Mouse (Mus musculus) intestine, embryonic 14.5 days (tissue): ENCODE results near the gene Appl2. TPM values are rescaled to one million over a fixed set of nuclear protein-coding genes. Genes with fewer than 3 reads are reported as not detected.

Source experiments
- ATAC-seq: fragments of 200-750 bp; cut with Nextera tagmentation; replicated peaks from 2 replicates; pipeline ENCODE4 v1.8.0; 2017; ENCODE audit warnings: low read depth, moderate number of reproducible peaks, moderate TSS enrichment, moderate library complexity; ENCODE audit not compliant: low FRiP score, low TSS enrichment
- DNase-seq: peaks from one replicate; pipeline ENCODE4 v3.0.0-alpha.2; 2018; ENCODE audit warnings: low spot score
- H3K27ac ChIP-seq: fragments of 300-500 bp; sonication (generic); 2 replicates; pipeline ENCODE4 v1.5.1; 2014; ENCODE audit warnings: low read depth, mild to moderate bottlenecking, control low read depth
- H3K27me3 ChIP-seq: fragments of 300-500 bp; sonication (generic); replicated peaks from 2 replicates; pipeline ENCODE4 v1.6.1; 2014; ENCODE audit warnings: low read length, control low read depth; ENCODE audit not compliant: control insufficient read depth, insufficient read depth
- H3K36me3 ChIP-seq: fragments of 300-500 bp; sonication (generic); 2 replicates; pipeline ENCODE4 v1.6.1; 2014; ENCODE audit warnings: low read length, control low read depth; ENCODE audit not compliant: control insufficient read depth, insufficient read depth
- H3K4me1 ChIP-seq: fragments of 300-500 bp; sonication (generic); replicated peaks from 2 replicates; pipeline ENCODE4 v1.6.1; 2014; ENCODE audit warnings: low read length, control low read depth, mixed read lengths; ENCODE audit not compliant: control insufficient read depth, insufficient read depth
- H3K4me2 ChIP-seq: fragments of 300-500 bp; sonication (generic); 2 replicates; pipeline ENCODE4 v1.6.1; 2014; ENCODE audit warnings: low read length
- H3K4me3 ChIP-seq: fragments of 300-500 bp; sonication (generic); 2 replicates; pipeline ENCODE4 v1.5.1; 2014; ENCODE audit warnings: low read depth, low read length, control low read depth, mixed read lengths
- H3K9ac ChIP-seq: fragments of 300-500 bp; sonication (generic); 2 replicates; pipeline ENCODE4 v1.6.1; 2014; ENCODE audit warnings: mild to moderate bottlenecking, low read length
- H3K9me3 ChIP-seq: fragments of 300-500 bp; sonication (generic); 2 replicates; pipeline ENCODE4 v1.6.1; 2016; ENCODE audit warnings: low read length, control low read depth; ENCODE audit not compliant: control insufficient read depth
- WGBS: fragments of 180-500 bp; shearing (Covaris S2); extraction: QIAGEN DNeasy Blood & Tissue Kit; methylation state at CpG from one replicate; pipeline ENCODE4 v1.1.7; 2014; 5-methylcytosine and 5-hydroxymethylcytosine counted together
- polyA plus RNA-seq: library from polyadenylated mRNA; unstranded; fragments of >200 nt; fragmentation: Nextera tagmentation; extraction: Ambion mirVana; gene quantifications from 2 replicates; pipeline ENCODE4 v1.2.1, GENCODE M21; 2014

Gene Appl2
- 37.7 and 44.4 TPM in 2 replicates for polyA plus RNA-seq

DNA sequence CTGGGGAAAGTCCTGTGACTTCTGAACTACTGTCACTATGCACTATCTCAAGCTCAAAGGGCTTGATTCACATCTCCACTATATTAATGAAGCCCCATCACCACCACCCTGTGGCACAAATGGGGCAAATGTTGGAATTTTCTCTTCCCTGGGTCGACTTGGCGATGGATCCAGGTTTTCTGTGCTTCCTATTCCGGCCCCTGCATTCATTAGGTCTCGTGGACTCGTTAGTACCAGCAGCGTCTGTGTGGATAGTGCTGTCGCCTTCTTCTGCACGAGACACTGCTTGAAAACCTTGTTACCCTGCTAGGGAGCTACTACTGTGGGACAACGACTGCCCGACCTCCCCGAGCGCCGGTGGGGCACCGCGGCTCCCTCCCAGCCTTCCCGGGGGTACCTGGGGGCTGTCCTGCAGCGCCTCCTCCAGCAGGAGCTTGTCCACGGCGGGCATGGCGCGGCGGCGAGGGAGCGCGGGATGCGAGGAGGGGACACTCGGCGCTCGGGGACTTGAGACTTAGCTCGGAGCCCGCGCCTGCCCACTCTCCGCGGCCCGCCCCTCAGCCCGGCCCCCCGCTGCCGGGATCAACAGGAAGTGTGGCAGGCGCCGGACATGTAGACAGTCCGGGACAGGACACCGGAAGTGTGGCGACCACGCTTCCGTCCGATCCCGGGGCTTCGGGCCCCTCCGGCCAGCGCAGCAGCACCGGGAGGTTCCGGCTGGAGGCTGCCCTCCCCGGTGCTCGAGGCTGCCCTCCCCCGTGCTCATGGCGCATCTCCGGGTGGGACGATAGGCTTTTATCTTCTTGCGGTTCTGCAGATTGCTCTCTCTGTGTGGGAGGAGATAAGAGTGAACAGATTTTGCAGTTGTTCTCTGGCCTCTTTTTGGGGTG lies at the start of gene Appl2:
Appl2 (minus strand) TSS at position 608 of the 890 bp plus-strand sequence.
- peaks cover 18% of the 10 kb centered on the region for H3K4me1 ChIP-seq
- ATAC-seq, result peak; percentile 94
- under 1% methylated on average over 53 of the region's 59 CpGs for WGBS
- no peaks in the 10 kb centered on the region for H3K27me3 ChIP-seq
- H3K27ac ChIP-seq, result peak within 1 kb of the TSS; percentile 71
- peak within 1 kb of the TSS; percentile 75 for H3K9ac ChIP-seq
- DNase-seq, result peak; percentile 89
- H3K36me3 ChIP-seq, result no peaks in the 10 kb centered on the region
- H3K9me3 ChIP-seq, result no peaks in the 10 kb centered on the region
- H3K4me2 ChIP-seq, result peak within 1 kb of the TSS; percentile 77
- H3K4me3 ChIP-seq, result peak within 1 kb of the TSS; percentile 76

DNA sequence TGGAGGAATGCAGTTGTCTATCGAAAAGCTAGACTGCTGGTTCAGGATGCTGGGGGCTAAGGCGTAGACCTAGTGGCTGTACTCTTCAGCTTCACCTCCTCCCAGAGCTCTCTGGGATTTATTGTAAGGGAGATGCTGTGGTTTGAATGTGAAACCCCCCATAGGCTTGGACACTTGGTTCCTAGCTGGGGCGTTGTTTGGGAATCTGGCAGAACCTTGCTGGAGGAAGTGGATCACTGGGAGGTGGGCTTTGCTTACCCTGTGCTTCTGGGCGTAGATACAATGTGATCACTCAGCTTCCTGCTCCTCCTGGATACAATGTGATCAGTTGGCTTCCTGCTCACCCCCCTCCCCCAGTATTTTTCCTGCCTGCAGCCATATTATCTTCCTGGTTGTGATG lies 47.7 kb upstream of the Appl2 start:
- Histone ChIP-seq H3K9ac (no peak overlapping the region), H3K4me1 (0 out of 2 replicates have a peak, but pooled peaks cover 4% of the 10 kb centered on the region), H3K4me2 (no peak overlapping the region), H3K9me3 (no peaks in the 10 kb centered on the region), H3K27me3 (no peaks in the 10 kb centered on the region), H3K36me3 (no peaks in the 10 kb centered on the region), H3K27ac (no peak overlapping the region), H3K4me3 (no peak overlapping the region)
- ATAC-seq, result no peak
- 81% methylated on average over 4 of the region's 4 CpGs for WGBS
- DNase-seq, result no peak

DNA sequence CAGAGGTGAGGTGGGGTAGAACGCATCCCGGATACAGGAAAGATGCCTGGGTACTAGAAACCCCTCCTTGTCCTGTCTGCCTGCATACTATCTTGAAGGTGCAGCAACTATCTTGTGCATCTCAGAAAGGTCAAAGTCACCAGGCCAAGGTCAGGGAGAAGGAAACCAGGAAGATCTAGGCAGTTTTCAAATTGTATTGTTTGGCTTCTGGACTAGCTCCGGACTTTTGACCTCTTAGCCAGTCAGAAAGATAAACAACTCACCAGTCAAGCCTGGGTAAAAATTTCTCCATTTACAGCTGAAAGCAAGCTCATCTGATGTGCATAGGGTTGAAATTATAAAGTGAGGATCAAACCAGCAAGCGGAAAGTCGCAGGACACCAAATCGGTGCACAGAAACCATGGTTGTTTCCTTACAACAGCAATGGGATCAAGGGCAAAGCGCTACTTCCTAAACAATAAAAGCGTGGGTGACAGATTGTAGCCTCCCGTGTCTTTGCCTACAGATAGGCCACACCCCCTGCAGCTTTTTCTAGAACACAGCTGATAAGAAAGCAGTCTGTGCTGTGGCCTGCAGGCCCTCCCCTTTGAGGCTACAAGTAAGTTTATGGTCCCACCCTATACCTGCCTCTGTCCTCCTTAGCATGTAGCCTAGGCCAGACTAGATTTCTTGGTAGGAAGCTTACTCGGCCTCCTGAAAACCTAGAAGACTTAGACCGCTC lies 43.8 kb upstream of the Appl2 start:
- ATAC-seq, result peak; percentile 66; the same call in 1 of the 2 replicates
- no peak overlapping the region for H3K4me2 ChIP-seq
- H3K4me3 ChIP-seq, result no peak overlapping the region
- no peaks in the 10 kb centered on the region for H3K27me3 ChIP-seq
- no peak overlapping the region for H3K9ac ChIP-seq
- DNase-seq, result no peak
- H3K4me1 ChIP-seq, result 0 out of 2 replicates have a peak, but pooled peaks cover 4% of the 10 kb centered on the region
- H3K9me3 ChIP-seq, result no peaks in the 10 kb centered on the region
- H3K27ac ChIP-seq, result no peak overlapping the region
- 62% methylated on average over 11 of the region's 11 CpGs for WGBS
- H3K36me3 ChIP-seq, result no peaks in the 10 kb centered on the region

DNA sequence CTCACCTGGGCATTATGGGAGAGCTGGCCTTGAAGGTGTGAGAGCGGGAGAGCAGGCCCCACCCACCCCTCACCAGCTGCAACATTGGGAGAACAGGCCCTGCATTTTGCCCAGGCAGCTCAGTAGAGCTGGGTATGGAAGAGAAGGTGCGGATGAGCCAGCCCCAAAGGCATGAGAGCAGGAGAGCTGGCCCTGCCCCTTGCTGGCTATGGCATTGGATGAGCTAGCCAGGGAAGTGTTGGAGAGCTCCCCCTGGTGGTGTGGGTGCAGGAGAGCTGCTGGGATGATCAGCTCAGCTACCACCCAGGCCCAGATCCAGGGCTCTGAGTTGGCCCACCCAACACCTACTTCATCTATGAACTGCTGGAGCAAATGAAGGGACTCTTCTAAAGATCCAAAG lies 39.7 kb upstream of the Appl2 start:
- 90% methylated on average over 2 of the region's 2 CpGs for WGBS
- Histone ChIP-seq H3K27ac (no peak overlapping the region), H3K4me3 (no peak overlapping the region), H3K27me3 (no peaks in the 10 kb centered on the region), H3K4me2 (no peak overlapping the region), H3K9me3 (no peaks in the 10 kb centered on the region), H3K4me1 (peaks cover 9% of the 10 kb centered on the region; the same call in 1 of the 2 replicates), H3K9ac (no peak overlapping the region), H3K36me3 (no peaks in the 10 kb centered on the region)
- DNase-seq (no peak), ATAC-seq (no peak)

DNA sequence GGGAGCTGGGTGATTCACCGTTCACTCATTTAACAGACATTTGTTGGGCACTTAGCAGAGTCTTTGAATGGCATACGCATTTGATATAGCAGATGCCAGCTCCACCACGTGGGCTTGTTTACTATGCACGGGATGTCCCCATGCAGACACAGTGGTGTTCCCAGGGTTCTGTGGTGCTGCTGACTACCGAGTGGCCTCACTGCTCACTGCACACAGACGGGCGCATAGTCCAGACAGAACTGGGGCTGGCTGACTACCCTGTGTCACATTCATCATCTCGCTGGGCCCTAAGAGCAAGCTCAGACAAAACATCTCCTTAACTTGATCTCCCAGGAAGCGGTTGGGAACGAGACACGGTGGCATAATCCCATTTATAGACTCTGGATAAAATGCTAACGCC lies 32.8 kb upstream of the Appl2 start:
- Histone ChIP-seq H3K36me3 (no peaks in the 10 kb centered on the region), H3K4me1 (peaks cover 5% of the 10 kb centered on the region; the same call in 1 of the 2 replicates), H3K4me2 (no peak overlapping the region), H3K27ac (no peak overlapping the region), H3K27me3 (no peaks in the 10 kb centered on the region), H3K9ac (no peak overlapping the region), H3K4me3 (no peak overlapping the region), H3K9me3 (no peaks in the 10 kb centered on the region)
- ATAC-seq, result no peak
- WGBS, result 79% methylated on average over 12 of the region's 12 CpGs
- DNase-seq, result no peak

DNA sequence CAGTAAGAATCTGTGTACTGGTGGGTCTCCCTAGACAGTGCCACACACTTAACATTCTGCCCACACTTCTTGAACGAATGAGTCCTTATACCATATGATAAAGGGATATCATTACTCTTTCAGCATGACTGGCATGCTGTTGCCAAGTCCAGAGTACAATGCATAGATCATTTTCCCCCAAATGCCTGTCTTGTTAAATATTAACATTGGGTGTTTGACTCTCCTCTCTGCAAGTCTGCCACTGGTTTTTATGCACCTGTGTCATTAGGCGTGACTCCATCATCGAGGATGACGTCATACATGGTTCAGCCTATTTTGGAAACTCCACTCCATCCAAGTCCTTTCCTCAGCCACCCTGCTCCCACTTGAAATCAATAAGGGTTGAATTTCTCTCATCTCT lies 18.0 kb upstream of the Appl2 start:
- no peak for DNase-seq
- H3K27ac ChIP-seq, result no peak overlapping the region
- H3K9ac ChIP-seq, result no peak overlapping the region
- 73% methylated on average over 4 of the region's 4 CpGs for WGBS
- H3K4me3 ChIP-seq, result no peak overlapping the region
- H3K9me3 ChIP-seq, result no peaks in the 10 kb centered on the region
- H3K4me1 ChIP-seq, result no peaks in the 10 kb centered on the region
- no peaks in the 10 kb centered on the region for H3K27me3 ChIP-seq
- no peaks in the 10 kb centered on the region for H3K36me3 ChIP-seq
- no peak overlapping the region for H3K4me2 ChIP-seq
- ATAC-seq, result no peak

DNA sequence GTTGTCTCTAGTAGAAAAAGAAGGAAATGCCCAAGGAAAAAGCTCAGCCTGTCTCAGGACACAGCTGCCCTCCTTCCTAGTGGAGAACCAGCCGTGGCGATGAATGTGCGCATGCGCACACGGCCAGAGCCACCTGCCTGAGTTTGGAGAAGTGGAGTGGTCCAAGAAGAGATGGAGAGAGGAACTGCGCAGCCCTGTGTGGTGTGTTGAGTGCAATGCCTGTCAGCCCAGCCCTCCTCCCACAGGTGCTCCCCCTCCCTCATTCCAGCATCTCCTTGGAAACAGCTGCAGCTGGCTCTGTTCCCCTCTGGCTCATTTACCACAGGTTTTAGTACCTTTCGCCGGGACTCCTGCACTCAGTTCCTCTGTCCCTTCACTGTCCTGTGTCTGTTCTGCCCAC lies 13.4 kb upstream of the Appl2 start:
- no peaks in the 10 kb centered on the region for H3K4me1 ChIP-seq
- no peaks in the 10 kb centered on the region for H3K27me3 ChIP-seq
- no peak overlapping the region for H3K9ac ChIP-seq
- no peak overlapping the region for H3K27ac ChIP-seq
- no peak overlapping the region for H3K4me3 ChIP-seq
- DNase-seq (no peak), ATAC-seq (peak; percentile 47; the same call in 1 of the 2 replicates)
- WGBS, result 66% methylated on average over 8 of the region's 8 CpGs
- H3K9me3 ChIP-seq, result no peaks in the 10 kb centered on the region
- no peak overlapping the region for H3K4me2 ChIP-seq
- H3K36me3 ChIP-seq, result no peaks in the 10 kb centered on the region

DNA sequence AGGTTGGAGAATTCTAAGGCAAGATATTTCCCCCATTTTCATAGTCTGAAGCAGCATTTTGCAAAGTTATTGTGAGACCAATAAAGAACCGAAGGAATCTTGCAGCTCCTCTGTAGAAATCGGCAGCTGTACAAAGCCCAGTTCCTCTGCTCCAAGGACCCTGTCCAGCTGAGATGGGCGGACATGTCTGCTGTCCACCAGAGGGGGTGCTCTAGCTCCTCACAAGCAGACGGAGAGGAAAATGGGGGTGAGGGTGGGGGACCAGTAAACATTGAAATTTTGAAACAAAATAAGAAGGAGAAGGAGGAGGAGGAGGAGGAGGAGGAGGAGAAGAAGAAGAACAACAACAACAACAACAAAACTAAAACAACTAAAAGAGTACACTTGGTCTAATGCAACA lies 12.1 kb upstream of the Appl2 start:
- Histone ChIP-seq H3K27me3 (no peaks in the 10 kb centered on the region), H3K27ac (no peak overlapping the region), H3K9me3 (no peaks in the 10 kb centered on the region), H3K4me3 (no peak overlapping the region), H3K4me1 (no peaks in the 10 kb centered on the region), H3K36me3 (no peaks in the 10 kb centered on the region), H3K4me2 (no peak overlapping the region), H3K9ac (no peak overlapping the region)
- ATAC-seq, result no peak
- no peak for DNase-seq
- WGBS, result 73% methylated on average over 4 of the region's 4 CpGs
